In genomic region chr12:102729855-102730797, GRCm38 (mm10) we compare ENCODE assay signal across 8 mouse cellular contexts. TPM values are rescaled to one million over a fixed set of nuclear protein-coding genes. Genes with fewer than 3 reads are reported as not detected.
DNase-seq lines count a peak whose midpoint lies in the region; ATAC-seq and TF ChIP-seq lines count a peak whose summit lies in the region.

No protein-coding gene starts in this region.

- peak; percentile 42; the same call in 1 of the 2 replicates for TF ChIP-seq POLR2A in small intestine, adult 2 months (IDR thresholded peaks at IDR 0.05; ENCODE audit: low read depth, low read length)

- H3K4me3 ChIP-seq in heart, embryonic 10.5 days = peak overlapping the region; percentile 43
- no peak overlapping the region for H3K4me3 ChIP-seq in forebrain, postnatal 0 days (ENCODE audit: low read depth, low read length)
- no peak overlapping the region; the same call in 1 of the 2 replicates for H3K4me3 ChIP-seq in intestine, embryonic 15.5 days (replicated peaks)
- peak overlapping the region; percentile 37 for H3K4me3 ChIP-seq in small intestine, adult 2 months (ENCODE audit: low read depth, low read length)

- peak overlapping the region; percentile 82 for H3K27ac ChIP-seq in heart, embryonic 10.5 days
- H3K27ac ChIP-seq in forebrain, postnatal 0 days (ENCODE audit: low read depth, low read length) = peak overlapping the region; percentile 83
- peak overlapping the region; percentile 93 for H3K27ac ChIP-seq in intestine, embryonic 15.5 days
- H3K27ac ChIP-seq in small intestine, adult 2 months (ENCODE audit: insufficient read depth, low read depth, low read length) = peak overlapping the region; percentile 96

- intact Hi-C loops in left cerebral cortex, postnatal 36 days (cut with DNase I) = no loop called here

- DNase-seq in heart, embryonic 10.5 days (ENCODE audit: low spot score) = peak; percentile 94
- DNase-seq in heart, adult 8-10 months (ENCODE audit: low spot score) = no peak
- peak; percentile 83 for DNase-seq in cerebellum, adult 9-10 months
- peak; percentile 94 for DNase-seq in forebrain, postnatal 0 days
- peak; percentile 61 to 68 for DNase-seq in left cerebral cortex, postnatal 36 days (ENCODE audit: low spot score in 2 of 2)

- peak overlapping the region; percentile 39 for H3K4me2 ChIP-seq in forebrain, postnatal 0 days (ENCODE audit: low read depth)
- H3K4me2 ChIP-seq in intestine, embryonic 15.5 days (replicated peaks) = peak overlapping the region; percentile 53

- WGBS in heart, embryonic 10.5 days = 38% methylated on average over 26 of the region's 26 CpGs
- 30% methylated on average over 26 of the region's 26 CpGs for WGBS in forebrain, postnatal 0 days
- WGBS in intestine, embryonic 15.5 days = 32% methylated on average over 26 of the region's 26 CpGs
- WGBS in small intestine, adult 2 months = 36% methylated on average over 26 of the region's 26 CpGs

- H3K9me3 ChIP-seq in heart, embryonic 10.5 days = no peaks in the 10 kb centered on the region
- no peaks in the 10 kb centered on the region for H3K9me3 ChIP-seq in forebrain, postnatal 0 days (ENCODE audit: low read length)
- H3K9me3 ChIP-seq in intestine, embryonic 15.5 days = no peaks in the 10 kb centered on the region

- ATAC-seq in forebrain, postnatal 0 days = peak; percentile 98
- peak; percentile 95 for ATAC-seq in intestine, embryonic 15.5 days
- peak; percentile 63 for ATAC-seq in megakaryocyte-erythroid progenitor cell, adult 5-6 weeks (replicated peaks; ENCODE audit: low FRiP score, low TSS enrichment, poor library complexity, severe bottlenecking)

- no peak for TF ChIP-seq CTCF in forebrain, postnatal 0 days (IDR thresholded peaks at IDR 0.05; ENCODE audit: low read depth)
- TF ChIP-seq CTCF in small intestine, adult 2 months (IDR thresholded peaks at IDR 0.05; ENCODE audit: extremely low read depth, insufficient read length, insufficient replicate concordance, low read depth, low read length) = no peak; the same call in 1 of the 2 replicates

- no peaks in the 10 kb centered on the region for H3K36me3 ChIP-seq in heart, embryonic 10.5 days
- no peaks in the 10 kb centered on the region for H3K36me3 ChIP-seq in forebrain, postnatal 0 days (ENCODE audit: insufficient read depth)
- no peaks in the 10 kb centered on the region for H3K36me3 ChIP-seq in intestine, embryonic 15.5 days
- no peaks in the 10 kb centered on the region for H3K36me3 ChIP-seq in small intestine, adult 2 months (ENCODE audit: control insufficient read depth, insufficient read depth, low read length)

- H3K9ac ChIP-seq in forebrain, postnatal 0 days = peak overlapping the region; percentile 33; the same call in 1 of the 2 replicates
- no peak overlapping the region for H3K9ac ChIP-seq in intestine, embryonic 15.5 days

- H3K4me1 ChIP-seq in heart, embryonic 10.5 days = peaks cover 24% of the 10 kb centered on the region
- peaks cover 16% of the 10 kb centered on the region for H3K4me1 ChIP-seq in forebrain, postnatal 0 days (ENCODE audit: insufficient read depth)
- H3K4me1 ChIP-seq in intestine, embryonic 15.5 days (replicated peaks) = peaks cover 30% of the 10 kb centered on the region
- peaks cover 34% of the 10 kb centered on the region for H3K4me1 ChIP-seq in small intestine, adult 2 months (ENCODE audit: control insufficient read depth, insufficient read depth, insufficient read length, low read length)

- no peaks in the 10 kb centered on the region for H3K27me3 ChIP-seq in heart, embryonic 10.5 days (ENCODE audit: insufficient read depth, poor library complexity, severe bottlenecking)
- no peaks in the 10 kb centered on the region for H3K27me3 ChIP-seq in forebrain, postnatal 0 days (ENCODE audit: insufficient read depth, low read length)
- no peaks in the 10 kb centered on the region for H3K27me3 ChIP-seq in intestine, embryonic 15.5 days (replicated peaks)
- H3K27me3 ChIP-seq in small intestine, adult 2 months (ENCODE audit: control insufficient read depth, insufficient read depth, low read length) = no peaks in the 10 kb centered on the region

RNA-seq across cellular contexts. Expression of gene Moap1, which starts 13.3 kb away (rescaled TPM):
- 24.0 and 24.8 TPM in 2 replicates for polyA plus RNA-seq in heart, embryonic 10.5 days (2016; fragmentation: Nextera tagmentation; extraction: Ambion mirVana)
- total RNA-seq in heart, adult 8-10 months (2022) = 1 to 10 TPM; 5.9 to 7.3 (median 6.6) TPM
- total RNA-seq in forebrain, postnatal 0 days (2014; rRNA removed) = 35.0 and 47.2 TPM in 2 replicates
- polyA plus RNA-seq in forebrain, postnatal 0 days (2015; fragmentation: Nextera tagmentation; extraction: Ambion mirVana) = 53.4 and 61.4 TPM in 2 replicates
- 20.5 and 23.1 TPM in 2 replicates for polyA plus RNA-seq in intestine, embryonic 15.5 days (2015; fragmentation: Nextera tagmentation; extraction: Ambion mirVana)
- total RNA-seq in left cerebral cortex, postnatal 36 days (2021) = 10 to 100 TPM; 28.9 to 30.6 TPM
- 3.8 and 8.2 TPM in 2 replicates for total RNA-seq in megakaryocyte-erythroid progenitor cell, adult 5-6 weeks (2014; fragmentation: Nextera tagmentation)
- total RNA-seq in megakaryocyte-erythroid progenitor cell, adult 5-6 weeks (2017) = 11.5 and 15.8 TPM in 2 replicates
- 0.30 and 0.74 TPM in 2 replicates for polyA plus RNA-seq in small intestine, adult 2 months (2012; rRNA removed)

RNA-seq across cellular contexts. Expression of gene Tmem251, which starts 13.4 kb away (rescaled TPM):
- 8.6 and 9.5 TPM in 2 replicates for polyA plus RNA-seq in heart, embryonic 10.5 days (2016; fragmentation: Nextera tagmentation; extraction: Ambion mirVana)
- 1 to 10 TPM; 3.5 to 4.7 (median 4.4) TPM for total RNA-seq in heart, adult 8-10 months (2022)
- 5.7 and 6.0 TPM in 2 replicates for total RNA-seq in forebrain, postnatal 0 days (2014; rRNA removed)
- 12.9 and 13.1 TPM in 2 replicates for polyA plus RNA-seq in forebrain, postnatal 0 days (2015; fragmentation: Nextera tagmentation; extraction: Ambion mirVana)
- polyA plus RNA-seq in intestine, embryonic 15.5 days (2015; fragmentation: Nextera tagmentation; extraction: Ambion mirVana) = 15.3 and 16.3 TPM in 2 replicates
- total RNA-seq in left cerebral cortex, postnatal 36 days (2021) = 1 to 10 TPM; 5.4 TPM
- 9.2 and 13.8 TPM in 2 replicates for total RNA-seq in megakaryocyte-erythroid progenitor cell, adult 5-6 weeks (2014; fragmentation: Nextera tagmentation)
- total RNA-seq in megakaryocyte-erythroid progenitor cell, adult 5-6 weeks (2017) = 8.1 and 10.8 TPM in 2 replicates
- 1.7 and 2.4 TPM in 2 replicates for polyA plus RNA-seq in small intestine, adult 2 months (2012; rRNA removed)

RNA-seq across cellular contexts. Expression of gene Itpk1, which starts 25.4 kb away (rescaled TPM):
- polyA plus RNA-seq in heart, embryonic 10.5 days (2016; fragmentation: Nextera tagmentation; extraction: Ambion mirVana) = 3.5 and 4.8 TPM in 2 replicates
- 1 to 10 TPM; 6.9 to 8.0 (median 7.6) TPM for total RNA-seq in heart, adult 8-10 months (2022)
- 47.5 and 66.5 TPM in 2 replicates for total RNA-seq in forebrain, postnatal 0 days (2014; rRNA removed)
- polyA plus RNA-seq in forebrain, postnatal 0 days (2015; fragmentation: Nextera tagmentation; extraction: Ambion mirVana) = 47.6 and 50.8 TPM in 2 replicates
- polyA plus RNA-seq in intestine, embryonic 15.5 days (2015; fragmentation: Nextera tagmentation; extraction: Ambion mirVana) = 39.1 and 40.1 TPM in 2 replicates
- total RNA-seq in left cerebral cortex, postnatal 36 days (2021) = 10 to 100 TPM; 57.6 to 66.4 TPM
- total RNA-seq in megakaryocyte-erythroid progenitor cell, adult 5-6 weeks (2014; fragmentation: Nextera tagmentation) = 7.4 and 12.1 TPM in 2 replicates
- 4.9 and 6.5 TPM in 2 replicates for total RNA-seq in megakaryocyte-erythroid progenitor cell, adult 5-6 weeks (2017)
- polyA plus RNA-seq in small intestine, adult 2 months (2012; rRNA removed) = 104 and 324 TPM in 2 replicates

RNA-seq across cellular contexts. Expression of gene Gm28051, which starts 27.4 kb away (rescaled TPM):
- polyA plus RNA-seq in heart, embryonic 10.5 days (2016; fragmentation: Nextera tagmentation; extraction: Ambion mirVana) = not detected in 2 replicates
- total RNA-seq in heart, adult 8-10 months (2022) = not detected
- total RNA-seq in forebrain, postnatal 0 days (2014; rRNA removed) = not detected in 2 replicates
- polyA plus RNA-seq in forebrain, postnatal 0 days (2015; fragmentation: Nextera tagmentation; extraction: Ambion mirVana) = not detected in 2 replicates
- not detected in 2 replicates for polyA plus RNA-seq in intestine, embryonic 15.5 days (2015; fragmentation: Nextera tagmentation; extraction: Ambion mirVana)
- not detected for total RNA-seq in left cerebral cortex, postnatal 36 days (2021)
- not detected in 2 replicates for total RNA-seq in megakaryocyte-erythroid progenitor cell, adult 5-6 weeks (2014; fragmentation: Nextera tagmentation)
- not detected in 2 replicates for total RNA-seq in megakaryocyte-erythroid progenitor cell, adult 5-6 weeks (2017)
- not detected in 2 replicates for polyA plus RNA-seq in small intestine, adult 2 months (2012; rRNA removed)

RNA-seq across cellular contexts. Expression of gene Gon7, which starts 27.5 kb away (rescaled TPM):
- polyA plus RNA-seq in heart, embryonic 10.5 days (2016; fragmentation: Nextera tagmentation; extraction: Ambion mirVana) = 32.5 and 36.3 TPM in 2 replicates
- total RNA-seq in heart, adult 8-10 months (2022) = 10 to 100 TPM in 3 of 4 experiments, 1 to 10 TPM in 1; 9.4 to 14.2 (median 10.9) TPM
- 27.1 and 27.7 TPM in 2 replicates for total RNA-seq in forebrain, postnatal 0 days (2014; rRNA removed)
- 36.1 and 41.7 TPM in 2 replicates for polyA plus RNA-seq in forebrain, postnatal 0 days (2015; fragmentation: Nextera tagmentation; extraction: Ambion mirVana)
- polyA plus RNA-seq in intestine, embryonic 15.5 days (2015; fragmentation: Nextera tagmentation; extraction: Ambion mirVana) = 30.8 and 31.2 TPM in 2 replicates
- total RNA-seq in left cerebral cortex, postnatal 36 days (2021) = 10 to 100 TPM; 12.7 to 14.5 TPM
- 12.2 and 21.1 TPM in 2 replicates for total RNA-seq in megakaryocyte-erythroid progenitor cell, adult 5-6 weeks (2014; fragmentation: Nextera tagmentation)
- 25.5 and 28.1 TPM in 2 replicates for total RNA-seq in megakaryocyte-erythroid progenitor cell, adult 5-6 weeks (2017)
- 3.4 and 11.2 TPM in 2 replicates for polyA plus RNA-seq in small intestine, adult 2 months (2012; rRNA removed)

Comparison
In these comparisons a context has a peak if more than half of its experiments do, and no peak if none do; other contexts are left out.
1. H3K4me3 ChIP-seq: peak in heart, embryonic 10.5 days (single experiment) and small intestine, adult 2 months (single experiment); none in forebrain, postnatal 0 days (single experiment) and intestine, embryonic 15.5 days (single experiment).
2. Peak in every context shown above with its lines, with median percentiles within 50 percentile points of each other: H3K27ac ChIP-seq and ATAC-seq.